Comparison of ENCODE assay signal across 8 mouse cellular contexts in the genomic region with DNA sequence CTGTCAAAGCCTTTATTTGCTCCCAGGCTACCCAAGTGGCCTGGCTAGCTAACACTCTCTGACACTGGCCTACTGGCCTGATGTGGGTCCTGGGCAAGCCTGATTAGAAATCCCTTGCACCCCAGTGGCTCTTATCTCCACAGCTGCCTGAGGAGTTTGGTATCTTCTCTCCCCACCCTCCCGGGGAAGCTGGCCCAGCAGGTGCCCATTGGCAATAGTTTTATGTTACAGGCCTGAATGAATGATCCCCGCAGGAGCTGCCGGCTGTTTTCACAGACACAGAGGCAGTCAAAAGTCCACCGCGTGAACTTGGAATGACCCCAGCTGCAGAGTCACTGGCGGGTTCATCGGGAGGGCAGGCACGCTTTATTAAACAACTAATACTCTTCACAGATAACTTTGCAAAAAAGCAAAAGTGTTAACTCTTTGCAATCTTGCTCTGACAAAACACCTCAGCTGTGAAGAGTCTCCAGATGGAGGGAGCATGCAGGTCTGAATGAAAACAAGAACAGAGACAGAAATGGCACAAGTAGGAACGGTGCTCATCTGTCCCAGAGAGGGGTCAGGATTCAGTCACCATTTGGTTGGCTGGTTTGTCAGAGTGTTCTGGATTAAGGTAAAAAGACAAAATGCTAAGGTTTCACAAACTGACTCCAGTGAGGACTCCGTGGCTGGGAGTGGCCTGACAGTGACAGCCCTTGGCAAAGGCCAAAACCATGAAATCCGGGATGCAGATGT.
DNase-seq lines count a peak whose midpoint lies in the region; ATAC-seq and TF ChIP-seq lines count a peak whose summit lies in the region.

No protein-coding gene starts in this region.

- peak overlapping the region; percentile 59 for H3K27ac ChIP-seq in lung, embryonic 14.5 days (ENCODE audit: low read depth)
- no peak overlapping the region for H3K27ac ChIP-seq in hindbrain, embryonic 10.5 days
- 0 out of 2 replicates have a peak overlapping the region, but pooled peaks have one; percentile 20 for H3K27ac ChIP-seq in limb, embryonic 14.5 days (replicated peaks; ENCODE audit: low read depth, low read length)
- H3K27ac ChIP-seq in stomach, embryonic 15.5 days, result peak overlapping the region; percentile 52
- no peak overlapping the region for H3K27ac ChIP-seq in forebrain, embryonic 16.5 days (ENCODE audit: low read length)

- no peak for TF ChIP-seq POLR2A in limb, embryonic 14.5 days (IDR thresholded peaks at IDR 0.05; ENCODE audit: borderline replicate concordance, extremely low read depth, insufficient read depth, insufficient read length)

- no peak overlapping the region for H3K4me3 ChIP-seq in lung, embryonic 14.5 days (ENCODE audit: low read depth, low read length)
- no peak overlapping the region for H3K4me3 ChIP-seq in hindbrain, embryonic 10.5 days
- H3K4me3 ChIP-seq in limb, embryonic 14.5 days (replicated peaks; ENCODE audit: low read length), result no peak overlapping the region
- no peak overlapping the region for H3K4me3 ChIP-seq in stomach, embryonic 15.5 days (replicated peaks)
- H3K4me3 ChIP-seq in forebrain, embryonic 16.5 days (replicated peaks; ENCODE audit: low read length), result no peak overlapping the region

- ATAC-seq in lung, embryonic 14.5 days (ENCODE audit: insufficient read depth), result peak; percentile 57
- peak; percentile 85 for ATAC-seq in limb, embryonic 14.5 days (ENCODE audit: low FRiP score, low read depth)
- peak; percentile 88 for ATAC-seq in stomach, embryonic 15.5 days (ENCODE audit: insufficient read depth, low FRiP score, low read depth)
- no peak for ATAC-seq in forebrain, embryonic 16.5 days

- no peak overlapping the region for H3K9ac ChIP-seq in lung, embryonic 14.5 days
- no peak overlapping the region for H3K9ac ChIP-seq in limb, embryonic 14.5 days (ENCODE audit: low read depth, low read length, severe bottlenecking)
- H3K9ac ChIP-seq in stomach, embryonic 15.5 days, result no peak overlapping the region
- H3K9ac ChIP-seq in forebrain, embryonic 16.5 days (replicated peaks; ENCODE audit: low read depth, low read length), result no peak overlapping the region

- peaks cover 7% of the 10 kb centered on the region for H3K36me3 ChIP-seq in lung, embryonic 14.5 days (ENCODE audit: insufficient read depth)
- peaks cover 17% of the 10 kb centered on the region for H3K36me3 ChIP-seq in hindbrain, embryonic 10.5 days
- peaks cover 7% of the 10 kb centered on the region; the same call in 1 of the 2 replicates for H3K36me3 ChIP-seq in limb, embryonic 14.5 days (ENCODE audit: control insufficient read depth, insufficient read depth, low read length)
- peaks cover 6% of the 10 kb centered on the region; the same call in 1 of the 2 replicates for H3K36me3 ChIP-seq in stomach, embryonic 15.5 days
- no peaks in the 10 kb centered on the region; the same call in 1 of the 2 replicates for H3K36me3 ChIP-seq in forebrain, embryonic 16.5 days (ENCODE audit: control insufficient read depth, insufficient read depth)

- H3K9me3 ChIP-seq in lung, embryonic 14.5 days (ENCODE audit: low read depth, low read length), result no peaks in the 10 kb centered on the region
- no peaks in the 10 kb centered on the region for H3K9me3 ChIP-seq in hindbrain, embryonic 10.5 days
- no peaks in the 10 kb centered on the region for H3K9me3 ChIP-seq in limb, embryonic 14.5 days (ENCODE audit: control insufficient read depth, low read length)
- no peaks in the 10 kb centered on the region for H3K9me3 ChIP-seq in stomach, embryonic 15.5 days
- H3K9me3 ChIP-seq in forebrain, embryonic 16.5 days (ENCODE audit: control insufficient read depth, low read length), result no peaks in the 10 kb centered on the region

- intact Hi-C loops in left cerebral cortex, postnatal 36 days (cut with DNase I), result no loop called here

- H3K27me3 ChIP-seq in lung, embryonic 14.5 days (ENCODE audit: insufficient read depth, low read length), result no peaks in the 10 kb centered on the region
- no peaks in the 10 kb centered on the region for H3K27me3 ChIP-seq in hindbrain, embryonic 10.5 days (ENCODE audit: insufficient read depth, poor library complexity, severe bottlenecking)
- H3K27me3 ChIP-seq in limb, embryonic 14.5 days (ENCODE audit: control insufficient read depth, insufficient read depth, low read length), result no peaks in the 10 kb centered on the region
- H3K27me3 ChIP-seq in stomach, embryonic 15.5 days (replicated peaks), result no peaks in the 10 kb centered on the region
- no peaks in the 10 kb centered on the region for H3K27me3 ChIP-seq in forebrain, embryonic 16.5 days (replicated peaks; ENCODE audit: control insufficient read depth, insufficient read depth, low read length)

- peaks cover 29% of the 10 kb centered on the region for H3K4me1 ChIP-seq in lung, embryonic 14.5 days (ENCODE audit: insufficient read depth)
- H3K4me1 ChIP-seq in hindbrain, embryonic 10.5 days (replicated peaks), result peaks cover 24% of the 10 kb centered on the region
- H3K4me1 ChIP-seq in limb, embryonic 14.5 days (ENCODE audit: control insufficient read depth, insufficient read depth, low read length), result peaks cover 15% of the 10 kb centered on the region
- peaks cover 26% of the 10 kb centered on the region for H3K4me1 ChIP-seq in stomach, embryonic 15.5 days
- H3K4me1 ChIP-seq in forebrain, embryonic 16.5 days (replicated peaks; ENCODE audit: control insufficient read depth, insufficient read depth, low read length), result no peaks in the 10 kb centered on the region

- TF ChIP-seq CTCF in lung, embryonic 14.5 days (IDR thresholded peaks at IDR 0.05; ENCODE audit: low read depth), result no peak

- WGBS in lung, embryonic 14.5 days, result 5% methylated on average over 11 of the region's 11 CpGs
- 20% methylated on average over 11 of the region's 11 CpGs for WGBS in hindbrain, embryonic 10.5 days
- 12% methylated on average over 11 of the region's 11 CpGs for WGBS in limb, embryonic 14.5 days
- 9% methylated on average over 11 of the region's 11 CpGs for WGBS in stomach, embryonic 15.5 days
- 16% methylated on average over 11 of the region's 11 CpGs for WGBS in forebrain, embryonic 16.5 days

- DNase-seq in lung, embryonic 14.5 days, result peak; percentile 73
- no peak for DNase-seq in lung, postnatal 14 days
- peak; percentile 83 for DNase-seq in embryo, embryonic 11 days
- DNase-seq in hindbrain, embryonic 10.5 days (ENCODE audit: low spot score), result peak; percentile 47
- DNase-seq in limb, embryonic 14.5 days (ENCODE audit: low spot score), result peak; percentile 55
- no peak for DNase-seq in left cerebral cortex, postnatal 36 days (ENCODE audit: low spot score in 2 of 2)

- H3K4me2 ChIP-seq in lung, embryonic 14.5 days, result no peak overlapping the region
- H3K4me2 ChIP-seq in limb, embryonic 14.5 days (replicated peaks; ENCODE audit: low read depth, low read length, severe bottlenecking), result no peak overlapping the region
- H3K4me2 ChIP-seq in stomach, embryonic 15.5 days, result no peak overlapping the region
- H3K4me2 ChIP-seq in forebrain, embryonic 16.5 days (ENCODE audit: low read length), result no peak overlapping the region

Comparison
In these comparisons a context has a peak if more than half of its experiments do, and no peak if none do; other contexts are left out.
1. DNase-seq: peak in lung, embryonic 14.5 days (single experiment), embryo, embryonic 11 days (single experiment), hindbrain, embryonic 10.5 days (single experiment) and limb, embryonic 14.5 days (single experiment); none in lung, postnatal 14 days (single experiment) and left cerebral cortex, postnatal 36 days (0 of 2).
2. H3K27ac ChIP-seq: peak in lung, embryonic 14.5 days (single experiment), limb, embryonic 14.5 days (single experiment) and stomach, embryonic 15.5 days (single experiment); none in hindbrain, embryonic 10.5 days (single experiment) and forebrain, embryonic 16.5 days (single experiment).